Mouse (Mus musculus): Measurements from ENCODE around the gene Arpc2. TPM values are rescaled to one million over a fixed set of nuclear protein-coding genes. Genes with fewer than 3 reads are reported as not detected.

The Arpc2 gene
- polyA plus RNA-seq (2012; rRNA removed), result 165 and 179 TPM in 2 replicates

GRCm38 (mm10) chr1:74235938-74236589 lies at the start of gene Arpc2:
TSS of gene Arpc2 (plus strand) at chr1:74236084.
- no peak for DNase-seq (ENCODE audit: low read depth)

- no peak for DNase-seq (ENCODE audit: low read depth)
These were observed 45.4 kb upstream of the Arpc2 start for GRCm38 (mm10) chr1:74190471-74190870.

GRCm38 (mm10) chr1:74192711-74193110 lies 43.2 kb upstream of the Arpc2 start:
- no peak for DNase-seq (ENCODE audit: low read depth)

DNA sequence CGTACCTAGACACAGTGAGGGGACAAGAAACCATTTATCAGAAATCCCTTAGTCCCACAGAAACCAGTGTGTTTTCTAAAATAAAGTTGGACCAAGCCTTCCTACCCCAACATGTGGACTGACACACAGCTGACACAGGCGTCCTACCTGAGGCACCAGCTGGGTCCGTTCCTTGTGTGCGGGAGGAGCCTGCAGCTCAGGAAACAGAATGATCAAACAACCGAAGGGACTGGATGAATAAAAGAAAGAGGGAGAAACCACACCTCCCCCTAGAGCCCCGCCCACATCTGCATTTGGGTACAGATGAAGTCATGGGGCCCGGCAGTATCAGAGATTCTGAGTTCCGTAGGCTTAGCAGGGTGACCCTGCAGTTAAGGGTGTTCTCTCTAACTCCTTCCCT lies 41.4 kb upstream of the Arpc2 start, which contains the start of gene Cxcr1:
TSS of gene Cxcr1 (minus strand) at position 187 of the 400 bp plus-strand sequence.
- no peak for DNase-seq (ENCODE audit: low read depth)

DNA sequence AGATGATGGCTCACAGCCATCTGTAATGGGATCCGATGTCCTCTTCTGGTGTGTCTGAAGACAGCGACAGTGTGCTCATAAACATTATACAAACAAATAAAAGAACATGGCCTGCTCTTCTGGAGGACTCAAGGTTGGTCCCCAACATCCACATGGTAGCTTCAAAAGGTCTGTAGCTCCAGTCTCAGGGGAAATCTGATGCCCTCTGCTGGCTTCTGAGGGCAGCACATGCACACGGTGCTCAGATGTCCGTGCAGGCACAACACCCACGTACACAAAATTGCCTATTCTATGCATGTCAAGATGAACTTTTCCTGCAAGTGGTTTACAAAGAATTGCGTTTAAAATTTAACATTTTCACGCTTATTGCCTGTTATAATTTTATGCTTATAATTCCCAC lies 39.9 kb upstream of the Arpc2 start:
- no peak for DNase-seq (ENCODE audit: low read depth)

DNA sequence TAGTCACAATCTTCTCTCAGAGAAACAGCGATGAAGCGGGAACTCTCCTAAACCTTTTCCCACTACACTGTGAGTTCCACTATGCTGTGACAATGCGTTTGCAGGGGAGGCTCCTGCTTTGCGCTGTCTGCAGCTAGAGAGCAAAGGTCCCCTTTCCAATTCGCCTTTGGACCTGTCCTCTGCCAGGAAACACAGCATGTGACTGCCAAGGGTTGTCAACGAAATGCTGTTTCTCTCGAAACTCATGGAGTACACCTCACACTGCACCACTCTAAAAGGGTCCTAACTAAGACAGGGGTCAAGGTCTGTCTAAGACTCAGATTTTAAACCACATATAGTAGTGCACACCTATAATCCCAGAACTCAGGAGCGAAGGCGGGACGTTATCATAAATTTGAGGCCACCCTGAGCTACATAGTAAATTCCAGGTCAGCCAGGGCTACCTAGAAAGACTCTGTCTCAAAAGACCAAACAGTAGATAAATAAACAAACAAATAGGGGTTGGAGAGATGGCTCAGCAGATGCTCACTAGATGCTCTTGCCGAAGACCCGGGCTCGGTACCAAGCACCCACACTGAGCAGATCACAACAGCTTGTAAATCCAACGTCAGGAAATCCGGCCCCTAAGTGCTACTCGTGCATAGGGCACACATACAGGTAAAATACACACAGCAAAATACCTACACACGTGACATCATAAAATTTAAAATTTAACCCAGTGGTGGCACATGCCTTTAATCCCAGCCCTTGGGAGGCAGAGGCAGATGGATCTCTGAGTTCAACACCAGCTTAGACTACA lies 39.1 kb upstream of the Arpc2 start:
- DNase-seq (ENCODE audit: low read depth), result no peak

- DNase-seq (ENCODE audit: low read depth), result no peak
These were observed 38.0 kb upstream of the Arpc2 start for GRCm38 (mm10) chr1:74197726-74198470.

DNA sequence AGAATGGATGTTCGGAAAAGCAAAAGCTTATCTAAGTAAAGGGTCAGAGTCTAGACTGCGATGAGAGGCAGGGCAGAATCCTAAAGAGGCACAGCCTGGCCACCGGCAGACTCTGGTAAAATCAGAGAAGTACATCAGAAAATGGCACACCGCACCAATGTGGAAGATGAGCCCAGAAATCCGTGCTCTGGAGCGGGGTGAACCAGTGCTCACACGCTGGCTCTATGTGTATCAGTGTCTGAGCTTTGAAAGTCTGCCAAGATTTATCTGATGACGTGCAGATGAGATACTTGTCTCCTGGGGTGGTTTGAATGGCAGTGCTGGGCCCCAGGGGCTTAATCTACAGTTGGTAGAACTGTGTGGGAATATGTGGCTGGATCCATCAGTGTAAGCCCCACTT lies 36.8 kb upstream of the Arpc2 start:
- no peak for DNase-seq (ENCODE audit: low read depth)

DNA sequence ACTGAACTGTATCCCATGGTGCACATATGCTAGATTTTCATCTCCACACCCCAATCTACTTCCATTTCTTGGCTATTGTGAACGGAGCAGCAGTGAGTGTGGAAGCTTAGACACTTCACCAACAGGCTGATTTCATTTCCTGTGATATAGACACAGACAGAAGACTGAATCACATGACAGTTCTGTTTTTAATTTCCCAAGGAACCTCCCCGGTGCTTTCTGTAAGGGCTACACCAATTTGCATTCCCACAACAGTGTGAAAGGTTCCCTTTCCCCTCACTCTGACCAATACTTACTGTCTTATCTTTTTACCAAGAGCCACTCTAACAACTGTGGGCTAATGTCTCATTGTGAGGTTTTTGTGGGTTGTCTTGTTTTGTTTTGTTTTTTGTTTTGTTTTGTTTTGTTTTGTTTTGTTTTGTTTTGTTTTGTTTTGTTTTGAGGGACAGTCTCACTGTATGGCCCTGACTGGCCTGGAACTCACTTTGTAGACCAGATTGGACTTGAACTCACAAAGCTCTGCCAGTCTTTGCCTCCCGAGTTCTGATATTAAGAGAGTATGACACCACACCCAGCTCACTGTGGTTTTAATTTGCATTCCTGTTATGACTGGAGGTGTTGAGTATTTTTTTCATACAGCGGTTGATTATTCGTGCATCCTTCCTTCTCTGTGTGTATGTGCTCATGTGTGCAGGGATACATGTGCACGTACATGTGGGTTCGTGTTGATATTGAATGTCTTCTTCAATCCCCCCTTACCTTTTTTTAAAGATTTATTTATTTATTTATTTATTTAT lies 34.6 kb upstream of the Arpc2 start:
- DNase-seq (ENCODE audit: low read depth), result no peak

DNA sequence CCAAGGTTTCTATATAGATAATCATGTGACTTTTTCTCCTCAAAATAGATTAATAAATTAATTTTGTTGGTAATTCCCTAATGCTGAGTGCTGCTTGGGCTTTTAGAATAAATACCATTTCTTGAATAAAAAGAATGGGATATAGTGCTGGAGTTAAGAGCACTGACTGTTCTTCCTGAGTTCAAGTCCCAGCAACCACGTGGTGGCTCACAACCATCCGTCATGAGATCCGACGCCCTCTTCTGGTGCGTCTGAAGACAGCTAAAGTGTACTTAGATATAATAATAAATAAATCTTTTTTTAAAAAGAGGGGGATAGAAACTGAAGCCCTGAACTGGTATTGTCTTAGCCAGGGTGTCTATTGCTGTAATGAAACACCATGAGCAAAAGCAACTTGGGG lies 32.4 kb upstream of the Arpc2 start:
- no peak for DNase-seq (ENCODE audit: low read depth)

DNA sequence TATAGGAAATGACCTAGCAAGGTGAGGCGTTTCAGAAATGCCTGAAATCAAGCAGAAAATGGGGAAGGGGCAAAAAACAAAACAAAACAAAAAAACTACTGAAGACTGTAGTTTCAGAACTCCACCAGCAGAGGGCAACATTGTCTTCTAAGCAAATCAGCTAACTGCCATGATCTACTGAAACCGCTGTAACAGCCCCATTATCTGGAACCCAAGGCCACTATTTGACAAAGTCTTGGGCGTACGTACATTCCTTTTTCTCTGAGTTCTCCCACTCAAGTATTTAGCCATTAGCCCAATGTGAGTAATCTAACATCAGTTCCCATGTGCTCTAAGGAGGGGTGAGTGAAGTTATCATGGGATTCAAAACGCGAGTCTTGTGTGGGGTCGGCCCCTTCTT lies 30.0 kb upstream of the Arpc2 start:
- DNase-seq (ENCODE audit: low read depth), result no peak

GRCm38 (mm10) chr1:74206642-74207041 lies 29.2 kb upstream of the Arpc2 start:
- DNase-seq (ENCODE audit: low read depth), result no peak

DNA sequence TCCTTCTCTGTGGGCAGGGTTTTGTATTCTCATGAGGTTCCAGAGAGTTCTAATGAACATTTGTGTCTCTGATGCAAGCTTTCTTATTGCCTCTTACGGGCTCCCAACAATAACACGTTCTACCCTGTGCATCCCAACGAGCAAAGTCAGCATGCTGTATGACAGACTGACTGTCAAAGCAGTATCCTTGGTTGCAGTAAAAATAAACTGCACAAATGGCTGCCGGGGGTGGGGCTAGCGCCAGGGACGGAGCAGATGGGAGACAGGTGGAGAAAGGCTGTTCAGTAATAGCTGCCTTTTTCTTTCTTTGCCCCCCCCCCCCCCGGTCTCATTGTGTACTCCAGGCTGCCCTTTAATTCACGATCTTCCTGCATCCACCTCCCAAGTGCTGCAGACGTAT lies 28.0 kb upstream of the Arpc2 start:
- no peak for DNase-seq (ENCODE audit: low read depth)

DNA sequence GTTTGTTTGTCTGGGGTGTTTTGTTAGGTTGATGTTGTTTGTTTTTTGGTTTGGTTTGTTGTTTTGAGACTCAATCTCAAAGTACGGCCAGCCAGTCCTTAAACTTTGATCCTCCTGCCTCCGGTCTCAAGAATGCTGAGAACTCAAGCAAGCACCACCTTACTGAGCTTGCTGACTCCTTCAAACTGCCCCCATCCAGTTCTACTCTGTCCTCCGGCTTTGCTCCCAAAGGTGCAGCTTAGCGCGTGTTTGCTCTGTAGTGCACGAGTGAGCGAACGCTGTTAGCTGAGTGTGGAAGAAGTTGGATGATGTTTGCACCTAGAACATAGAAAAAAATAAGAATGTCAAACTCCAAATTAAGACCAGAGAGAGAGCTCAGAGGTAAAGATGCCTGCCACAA lies 26.9 kb upstream of the Arpc2 start:
- DNase-seq (ENCODE audit: low read depth), result no peak

DNA sequence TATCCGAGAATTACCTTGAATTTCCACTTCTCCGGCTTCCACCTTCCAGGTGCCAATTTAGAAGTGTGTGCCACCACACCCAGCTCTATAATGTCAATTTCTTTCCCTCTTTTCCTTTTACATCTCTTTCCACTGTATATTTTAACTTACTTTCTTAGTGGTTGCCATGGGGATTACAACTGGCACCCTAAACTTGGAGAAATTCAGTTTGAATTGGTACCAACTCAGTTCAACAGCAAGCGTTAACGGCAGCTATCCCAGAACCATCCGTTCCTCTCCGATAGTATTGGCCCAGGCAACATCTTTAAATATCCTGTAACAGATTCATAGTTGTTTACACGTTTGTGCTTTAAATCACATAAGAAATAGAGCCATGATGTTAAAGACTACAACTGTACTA lies 16.0 kb upstream of the Arpc2 start:
- DNase-seq (ENCODE audit: low read depth), result no peak

GRCm38 (mm10) chr1:74227317-74227716 lies 8.6 kb upstream of the Arpc2 start:
- DNase-seq (ENCODE audit: low read depth), result no peak

DNA sequence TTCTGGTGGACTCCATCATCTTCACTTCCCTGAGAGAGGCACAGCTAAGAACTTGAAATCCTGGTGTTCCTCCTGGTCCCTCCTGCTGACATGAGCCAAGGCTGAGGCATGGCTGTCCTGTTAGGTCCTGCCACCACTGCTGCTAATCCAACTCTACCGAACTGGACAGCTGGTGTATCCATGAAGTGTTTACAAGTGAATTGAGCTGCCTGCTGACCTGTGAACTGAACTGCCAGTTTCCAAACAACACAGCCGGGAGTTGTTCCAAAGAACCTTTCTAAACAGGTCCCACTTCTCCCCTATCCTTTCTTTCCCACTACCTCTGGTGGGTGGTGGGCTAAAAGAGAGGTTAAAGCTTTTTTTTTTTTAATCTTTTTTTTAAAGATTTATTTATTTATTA lies 5.9 kb upstream of the Arpc2 start:
- no peak for DNase-seq (ENCODE audit: low read depth)

DNA sequence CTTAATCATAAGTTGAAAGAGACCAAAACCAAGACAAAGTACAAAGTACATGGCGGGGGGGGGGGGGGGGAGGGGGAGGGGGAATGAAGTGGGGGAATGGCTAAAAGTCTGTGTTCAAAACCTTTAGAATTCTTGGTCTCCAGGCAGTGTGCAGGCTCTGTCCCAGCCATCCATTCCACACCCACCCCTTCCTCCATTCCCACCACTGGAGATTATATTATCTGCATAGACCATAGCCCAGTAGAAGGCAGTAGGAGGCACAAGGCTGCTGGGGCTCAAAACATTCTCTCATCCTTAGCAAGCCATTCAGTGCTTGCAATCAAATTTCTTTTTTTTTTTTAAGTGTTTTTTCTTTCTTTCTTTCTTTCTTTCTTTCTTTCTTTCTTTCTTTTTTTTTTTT lies 4.9 kb upstream of the Arpc2 start:
- DNase-seq (ENCODE audit: low read depth), result no peak

DNA sequence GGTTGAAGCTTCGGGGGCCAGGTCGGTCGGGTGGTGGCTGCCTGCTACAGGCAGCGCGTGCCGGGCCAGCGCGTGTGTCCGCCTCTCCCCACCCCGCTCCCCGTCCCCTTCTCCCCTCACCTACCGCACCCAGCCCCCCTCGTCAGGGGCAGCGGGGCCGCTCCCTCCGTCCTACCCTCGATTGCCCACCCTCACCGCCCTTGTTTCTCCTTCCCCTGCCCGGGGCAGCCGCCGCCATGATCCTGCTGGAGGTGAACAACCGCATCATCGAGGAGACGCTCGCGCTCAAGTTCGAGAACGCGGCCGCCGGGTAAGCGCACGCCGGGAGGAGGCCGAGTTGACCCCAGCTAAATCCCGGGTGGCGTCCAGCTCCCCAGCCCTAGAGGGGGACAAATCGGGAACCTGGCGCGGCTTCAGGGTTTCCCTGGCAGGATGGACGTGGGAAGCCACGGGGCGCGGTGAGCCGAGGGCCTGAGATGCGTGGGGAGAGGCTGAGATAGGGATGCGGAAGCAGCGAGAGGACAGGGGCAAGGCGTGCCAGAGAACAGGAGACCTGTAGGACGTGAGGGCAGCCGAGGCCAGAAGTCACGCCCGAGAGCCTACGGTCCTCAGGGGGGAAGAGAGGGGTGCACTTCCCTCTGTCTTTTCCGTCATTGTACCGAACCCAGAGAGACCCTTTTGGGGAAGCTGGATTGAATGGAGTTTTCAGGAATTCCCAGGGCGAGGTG lies 870 bp downstream of the Arpc2 start:
- no peak for DNase-seq (ENCODE audit: low read depth)

DNA sequence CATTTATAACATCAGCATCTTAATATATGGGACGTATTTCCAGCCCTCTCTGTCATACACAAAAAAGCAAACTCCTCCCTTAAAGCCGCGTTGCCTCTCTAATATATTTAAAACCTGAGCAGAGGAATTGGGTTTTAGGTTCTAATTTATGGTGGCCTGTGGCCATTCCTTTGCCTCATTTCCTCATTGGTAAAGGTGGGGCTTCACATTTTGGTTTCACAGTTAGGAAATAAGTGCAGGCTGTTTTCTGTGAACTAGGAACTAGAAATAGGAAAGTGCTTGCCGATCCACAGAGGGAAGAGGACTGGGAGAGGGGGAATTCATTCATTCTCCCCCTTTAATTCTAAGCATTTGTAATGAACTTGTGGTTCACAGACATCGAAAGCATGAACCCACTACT lies 1.8 kb downstream of the Arpc2 start:
- DNase-seq (ENCODE audit: low read depth), result no peak

GRCm38 (mm10) chr1:74238136-74238535 lies 2.3 kb downstream of the Arpc2 start:
- DNase-seq (ENCODE audit: low read depth), result no peak

Measured in gonadal fat pad, adult 2 months (tissue).